Mouse (Mus musculus) embryonic facial prominence, embryonic 13.5 days (tissue): ENCODE results near the gene Adipor2. TPM values are rescaled to one million over a fixed set of nuclear protein-coding genes. Genes with fewer than 3 reads are reported as not detected.
A peak's percentile ranks its signal among the peaks of the same experiment; 100 is the strongest.
"Not testable (repeated sequence)": the region's sequence is repeated elsewhere in the genome, so short reads cannot be mapped to it uniquely, and the experiment has no call there.

Source experiments
- ATAC-seq: fragments of 200-750 bp; cut with Nextera tagmentation; 2 replicates; pipeline ENCODE4 v1.8.0; 2017; ENCODE audit warnings: low read depth; ENCODE audit not compliant: insufficient number of reproducible peaks, insufficient read depth, low FRiP score, low TSS enrichment
- H3K27ac ChIP-seq: fragments of 300-500 bp; sonication (generic); 2 replicates; pipeline ENCODE4 v1.5.1; 2015; ENCODE audit warnings: moderate library complexity, mild to moderate bottlenecking, inconsistent platforms
- H3K27me3 ChIP-seq: fragments of 300-500 bp; sonication (generic); 2 replicates; pipeline ENCODE4 v1.6.1; 2015; ENCODE audit warnings: mild to moderate bottlenecking, inconsistent platforms
- H3K36me3 ChIP-seq: fragments of 300-500 bp; sonication (generic); 2 replicates; pipeline ENCODE4 v1.6.1; 2015; ENCODE audit warnings: mild to moderate bottlenecking, inconsistent platforms
- H3K4me1 ChIP-seq: fragments of 300-500 bp; sonication (generic); 2 replicates; pipeline ENCODE4 v1.6.1; 2015; ENCODE audit warnings: inconsistent platforms
- H3K4me2 ChIP-seq: fragments of 300-500 bp; sonication (generic); 2 replicates; pipeline ENCODE4 v1.6.1; 2015; ENCODE audit warnings: moderate library complexity, mild to moderate bottlenecking, inconsistent platforms
- H3K4me3 ChIP-seq: fragments of 300-500 bp; sonication (generic); 2 replicates; pipeline ENCODE4 v1.5.1; 2015; ENCODE audit warnings: mild to moderate bottlenecking, inconsistent platforms
- H3K9ac ChIP-seq: fragments of 300-500 bp; sonication (generic); 2 replicates; pipeline ENCODE4 v1.6.1; 2015; ENCODE audit warnings: mild to moderate bottlenecking, inconsistent platforms
- H3K9me3 ChIP-seq: fragments of 300-500 bp; sonication (generic); 2 replicates; pipeline ENCODE4 v1.6.1; 2016; ENCODE audit warnings: inconsistent platforms
- WGBS: fragments of 180-500 bp; shearing (Covaris S2); methylation state at CpG from one replicate; pipeline ENCODE4 v1.1.7; 2015; ENCODE audit warnings: mixed read lengths; 5-methylcytosine and 5-hydroxymethylcytosine counted together
- polyA plus RNA-seq: library from polyadenylated mRNA; unstranded; fragments of >200 nt; fragmentation: Nextera tagmentation; extraction: Ambion mirVana; gene quantifications from 2 replicates; pipeline ENCODE4 v1.2.1, GENCODE M21; 2015

Gene Adipor2
- polyA plus RNA-seq, 1 experiment from 2014 or later: 32.4 TPM

GRCm38 (mm10) chr6:119386821-119387220, 30.7 kb downstream of the Adipor2 start:
- no peak overlapping the region for H3K9ac ChIP-seq
- WGBS: 92% methylated on average over 1 of the region's 1 CpGs
- peaks cover 14% of the 10 kb centered on the region for H3K4me1 ChIP-seq
- H3K4me2 ChIP-seq: peak overlapping the region; percentile 73
- H3K9me3 ChIP-seq: no peaks in the 10 kb centered on the region
- H3K27ac ChIP-seq: no peak overlapping the region
- no peaks in the 10 kb centered on the region for H3K27me3 ChIP-seq
- peak overlapping the region; percentile 82; the same call in 1 of the 2 replicates for H3K4me3 ChIP-seq
- H3K36me3 ChIP-seq: no peaks in the 10 kb centered on the region
- no peak for ATAC-seq

- no peaks in the 10 kb centered on the region for H3K27me3 ChIP-seq
- no peak overlapping the region for H3K4me2 ChIP-seq
- H3K9me3 ChIP-seq: no peaks in the 10 kb centered on the region
- peaks cover 14% of the 10 kb centered on the region for H3K4me1 ChIP-seq
- no peak overlapping the region for H3K4me3 ChIP-seq
- no peak overlapping the region for H3K27ac ChIP-seq
- WGBS: 80% methylated on average over 4 of the region's 4 CpGs
- no peak overlapping the region for H3K9ac ChIP-seq
- no peak for ATAC-seq
- H3K36me3 ChIP-seq: no peaks in the 10 kb centered on the region
These were observed 31.1 kb downstream of the Adipor2 start for GRCm38 (mm10) chr6:119386421-119386820.

DNA sequence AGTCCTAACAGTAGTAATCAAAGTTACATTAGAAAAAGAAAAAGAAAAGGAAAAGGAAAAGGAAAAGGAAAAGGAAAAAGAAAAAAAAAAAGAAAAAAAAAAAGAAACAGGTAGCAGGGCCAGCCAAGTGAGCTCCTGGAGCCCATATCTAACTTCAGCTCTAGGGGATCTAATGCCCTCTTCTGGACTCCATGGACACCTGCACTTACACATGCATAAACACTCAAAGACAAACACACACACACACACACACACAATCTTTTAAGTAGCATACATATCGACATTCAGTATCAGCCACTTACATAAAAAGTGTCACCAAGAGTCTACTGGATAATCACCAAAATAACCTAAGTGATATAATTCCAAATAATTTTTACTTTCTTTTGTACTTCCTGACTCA, 31.8 kb downstream of the Adipor2 start:
- Histone ChIP-seq H3K27me3 (no peaks in the 10 kb centered on the region), H3K9me3 (no peaks in the 10 kb centered on the region), H3K4me2 (no peak overlapping the region), H3K36me3 (no peaks in the 10 kb centered on the region), H3K9ac (no peak overlapping the region), H3K27ac (no peak overlapping the region), H3K4me1 (peaks cover 14% of the 10 kb centered on the region), H3K4me3 (no peak overlapping the region)
- WGBS: 93% methylated on average over 1 of the region's 1 CpGs
- ATAC-seq: no peak

- H3K9ac ChIP-seq: no peak overlapping the region
- no peak overlapping the region for H3K4me2 ChIP-seq
- H3K36me3 ChIP-seq: no peaks in the 10 kb centered on the region
- no peaks in the 10 kb centered on the region for H3K27me3 ChIP-seq
- no peak overlapping the region for H3K27ac ChIP-seq
- H3K4me1 ChIP-seq: 0 out of 2 replicates have a peak, but pooled peaks cover 3% of the 10 kb centered on the region
- whole genome bisulfite sequencing: 67% methylated on average over 1 of the region's 1 CpGs
- no peak overlapping the region for H3K4me3 ChIP-seq
- no peaks in the 10 kb centered on the region for H3K9me3 ChIP-seq
- ATAC-seq: no peak
These were observed 38.9 kb downstream of the Adipor2 start for GRCm38 (mm10) chr6:119378631-119379030.

DNA sequence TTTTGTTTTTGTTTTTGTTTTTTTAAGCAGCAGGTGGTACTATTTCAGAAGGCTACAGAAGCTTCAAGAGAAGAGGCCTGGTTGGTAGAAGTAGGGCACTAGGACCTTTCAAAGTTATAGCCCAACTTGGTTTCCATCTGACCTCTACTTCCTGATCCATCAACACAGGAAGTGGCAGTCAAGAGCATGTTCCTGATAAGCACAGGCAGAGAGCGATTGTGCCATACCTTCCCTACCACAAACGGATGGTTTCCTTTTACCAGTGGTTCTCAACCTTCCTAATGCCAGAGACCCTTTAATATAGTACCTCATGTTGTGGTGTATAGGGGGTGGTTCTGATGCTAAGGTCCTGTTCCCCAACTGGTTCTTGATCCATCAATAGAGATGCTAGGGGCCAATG, 39.9 kb downstream of the Adipor2 start:
- H3K4me2 ChIP-seq: no peak overlapping the region

DNA sequence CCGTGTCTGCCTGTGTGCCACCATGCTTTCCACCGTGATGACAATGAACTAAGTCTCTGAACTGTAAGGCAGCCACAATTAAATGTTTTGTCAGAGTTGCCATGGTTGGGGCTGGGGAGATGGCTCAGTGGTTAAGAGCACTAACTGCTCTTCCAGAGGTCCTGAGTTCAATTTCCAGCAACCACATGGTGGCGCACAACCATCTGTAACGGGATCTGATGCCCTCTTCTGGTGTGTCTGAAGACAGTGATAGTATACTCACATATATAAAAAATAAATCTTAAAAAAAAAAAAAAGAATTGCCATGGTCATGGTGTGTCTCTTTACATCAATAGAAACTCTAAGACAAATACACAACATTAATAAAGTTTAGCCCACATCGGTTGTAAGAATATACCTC, 42.5 kb downstream of the Adipor2 start:
- Histone ChIP-seq H3K36me3 (no peaks in the 10 kb centered on the region), H3K4me3 (no peak overlapping the region), H3K4me2 (no peak overlapping the region), H3K27ac (no peak overlapping the region), H3K9me3 (no peaks in the 10 kb centered on the region), H3K27me3 (no peaks in the 10 kb centered on the region), H3K9ac (no peak overlapping the region), H3K4me1 (0 out of 2 replicates have a peak, but pooled peaks cover 3% of the 10 kb centered on the region)
- no peak for ATAC-seq
- WGBS: 77% methylated on average over 5 of the region's 5 CpGs

More for the DNA sequence above, 39.9 kb downstream of the Adipor2 start:
- no peaks in the 10 kb centered on the region for H3K27me3 ChIP-seq
- 59% methylated on average over 2 of the region's 2 CpGs for WGBS
- ATAC-seq: no peak
- H3K9me3 ChIP-seq: no peaks in the 10 kb centered on the region
- H3K9ac ChIP-seq: no peak overlapping the region
- H3K4me3 ChIP-seq: no peak overlapping the region
- H3K4me1 ChIP-seq: 0 out of 2 replicates have a peak, but pooled peaks cover 3% of the 10 kb centered on the region
- no peak overlapping the region for H3K27ac ChIP-seq
- H3K36me3 ChIP-seq: no peaks in the 10 kb centered on the region

DNA sequence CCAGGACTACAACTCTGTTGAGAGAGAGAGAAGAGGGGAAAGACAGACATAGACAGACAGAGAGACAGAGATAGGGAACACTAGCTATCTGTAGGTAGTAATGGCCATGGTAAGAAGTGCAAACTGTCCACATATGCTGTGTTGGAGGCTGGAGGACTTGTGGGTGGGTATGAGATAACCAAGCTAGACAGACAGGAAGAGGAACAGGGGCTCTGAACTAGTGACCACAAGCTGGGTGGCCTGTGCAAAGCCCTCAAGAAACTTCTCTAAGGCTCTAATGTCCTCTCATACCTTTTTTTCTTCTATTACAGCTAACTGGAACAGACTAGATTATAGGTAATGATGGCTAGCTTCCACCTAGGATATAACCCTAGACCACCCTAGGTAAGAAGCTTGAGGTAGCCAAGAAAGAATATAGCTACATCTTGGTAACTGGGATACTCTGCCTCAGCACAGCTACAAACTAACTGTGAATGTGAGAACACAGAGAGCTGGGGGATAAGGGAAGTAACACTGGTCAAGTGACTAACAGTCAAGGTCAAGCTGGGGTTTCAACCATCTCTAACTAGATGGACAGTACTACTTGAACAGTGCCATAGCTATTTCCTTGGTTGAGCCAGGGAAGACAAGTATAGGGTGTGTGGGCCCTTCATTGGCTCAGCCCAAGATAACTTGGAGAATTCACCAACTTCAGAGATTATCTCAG, 44.4 kb downstream of the Adipor2 start:
- Histone ChIP-seq H3K9ac (no peak overlapping the region), H3K27me3 (no peaks in the 10 kb centered on the region)

DNA sequence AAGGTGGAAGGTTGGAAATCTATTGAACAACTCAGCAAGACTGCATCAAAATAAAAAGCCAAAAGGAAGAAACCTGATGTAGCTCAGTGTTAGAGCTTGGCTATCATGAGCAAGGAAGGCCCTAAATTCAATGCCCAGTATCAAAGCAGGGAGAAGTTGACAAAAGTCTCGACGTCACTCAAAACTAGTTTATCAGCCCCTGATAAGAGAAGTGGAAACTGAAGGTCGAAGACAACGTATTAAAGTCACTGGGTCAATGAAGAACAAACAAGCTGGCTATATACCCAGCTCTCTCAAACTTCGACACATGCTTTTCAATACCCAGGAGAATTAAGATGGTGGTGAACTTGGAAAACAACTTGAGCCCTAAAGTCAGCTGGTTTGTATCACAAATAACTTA, 45.3 kb downstream of the Adipor2 start:
- no peak overlapping the region for H3K4me3 ChIP-seq
- H3K9ac ChIP-seq: no peak overlapping the region
- H3K4me2 ChIP-seq: no peak overlapping the region
- no peaks in the 10 kb centered on the region for H3K27me3 ChIP-seq
- peaks cover 20% of the 10 kb centered on the region for H3K36me3 ChIP-seq
- ATAC-seq: no peak
- no peak overlapping the region for H3K27ac ChIP-seq
- no peaks in the 10 kb centered on the region for H3K4me1 ChIP-seq
- H3K9me3 ChIP-seq: no peaks in the 10 kb centered on the region
- WGBS: 91% methylated on average over 5 of the region's 5 CpGs

More for the DNA sequence above, 44.4 kb downstream of the Adipor2 start:
- Histone ChIP-seq H3K27ac (no peak overlapping the region), H3K4me1 (0 out of 2 replicates have a peak, but pooled peaks cover 3% of the 10 kb centered on the region), H3K36me3 (peaks cover 13% of the 10 kb centered on the region; the same call in 1 of the 2 replicates), H3K4me2 (no peak overlapping the region), H3K4me3 (no peak overlapping the region), H3K9me3 (no peaks in the 10 kb centered on the region)
- ATAC-seq: no peak

DNA sequence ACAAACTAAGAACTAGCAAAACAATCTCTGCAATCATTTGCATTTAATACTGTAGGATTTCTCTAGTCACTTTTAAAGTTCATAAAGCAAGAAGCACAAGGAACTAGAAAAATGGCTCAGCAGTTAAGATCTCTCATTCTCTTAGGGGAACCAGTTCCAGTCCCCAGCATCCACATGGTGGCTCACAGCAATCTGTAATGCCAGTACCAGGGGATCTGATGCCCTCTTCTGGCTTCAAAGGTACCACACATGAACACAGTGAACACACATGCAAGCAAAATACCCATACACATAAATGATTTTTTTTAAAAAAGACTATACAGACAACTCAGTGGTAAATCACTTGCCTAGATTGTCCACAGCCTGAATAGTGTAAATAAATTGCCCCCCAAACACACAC, 45.9 kb downstream of the Adipor2 start:
- Histone ChIP-seq H3K27me3 (no peaks in the 10 kb centered on the region), H3K4me1 (no peaks in the 10 kb centered on the region), H3K27ac (no peak overlapping the region), H3K4me2 (no peak overlapping the region), H3K36me3 (peaks cover 23% of the 10 kb centered on the region), H3K9ac (no peak overlapping the region), H3K4me3 (no peak overlapping the region), H3K9me3 (no peaks in the 10 kb centered on the region)
- no peak for ATAC-seq

DNA sequence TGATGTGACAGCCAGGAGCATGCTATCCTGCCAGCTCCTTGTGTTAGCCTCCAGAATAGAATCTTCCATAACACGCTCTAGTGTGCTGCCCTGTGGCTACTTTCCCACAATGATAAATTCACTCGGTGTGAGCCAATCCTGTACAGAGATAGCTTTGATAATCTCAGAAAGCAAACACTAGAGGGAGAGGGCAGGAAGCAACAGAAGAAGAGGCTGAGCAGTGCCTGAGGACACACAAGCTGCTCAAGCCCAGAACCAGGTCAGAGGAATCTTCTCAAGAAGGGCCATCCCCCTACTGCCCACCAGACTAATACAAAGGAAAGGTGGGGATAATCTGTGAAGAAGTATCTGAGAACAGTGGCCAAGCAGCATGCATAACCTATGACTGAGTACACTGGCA, 50.1 kb downstream of the Adipor2 start:
- no peak overlapping the region for H3K27ac ChIP-seq
- no peaks in the 10 kb centered on the region for H3K9me3 ChIP-seq
- no peak overlapping the region for H3K4me2 ChIP-seq
- ATAC-seq: no peak
- H3K4me1 ChIP-seq: no peaks in the 10 kb centered on the region
- H3K36me3 ChIP-seq: peaks cover 55% of the 10 kb centered on the region
- H3K9ac ChIP-seq: no peak overlapping the region
- no peak overlapping the region for H3K4me3 ChIP-seq
- WGBS: 82% methylated on average over 2 of the region's 2 CpGs
- no peaks in the 10 kb centered on the region for H3K27me3 ChIP-seq

- 84% methylated on average over 4 of the region's 4 CpGs for WGBS
- not testable (repeated sequence) for ATAC-seq, H3K27ac ChIP-seq, H3K4me2 ChIP-seq, H3K4me1 ChIP-seq, H3K27me3 ChIP-seq, H3K4me3 ChIP-seq, H3K9me3 ChIP-seq, H3K9ac ChIP-seq
- peaks cover 57% of the 10 kb centered on the region for H3K36me3 ChIP-seq
These were observed 50.7 kb downstream of the Adipor2 start for GRCm38 (mm10) chr6:119366800-119367199.

DNA sequence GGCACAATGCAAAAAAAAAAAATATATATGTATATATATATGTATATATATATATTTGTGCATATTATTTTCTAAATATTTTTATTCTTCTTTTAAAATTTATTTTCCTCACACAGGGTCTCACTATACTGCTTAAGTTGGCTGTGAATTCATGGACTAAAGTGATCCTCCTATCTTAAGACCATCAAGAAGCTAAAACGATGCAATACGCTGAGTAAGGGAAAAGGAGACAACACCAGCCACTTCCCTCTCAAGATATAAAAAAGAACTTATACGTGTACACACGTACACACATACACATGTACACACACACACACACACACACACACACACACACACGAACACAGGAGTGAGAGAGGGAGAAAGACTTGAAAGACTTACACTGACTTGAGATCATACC, 53.9 kb downstream of the Adipor2 start:
- no peak overlapping the region for H3K9ac ChIP-seq
- 88% methylated on average over 5 of the region's 5 CpGs for WGBS
- no peaks in the 10 kb centered on the region for H3K4me1 ChIP-seq
- peaks cover 63% of the 10 kb centered on the region for H3K36me3 ChIP-seq
- H3K4me2 ChIP-seq: no peak overlapping the region
- H3K4me3 ChIP-seq: no peak overlapping the region
- no peak for ATAC-seq
- no peaks in the 10 kb centered on the region for H3K9me3 ChIP-seq
- no peak overlapping the region for H3K27ac ChIP-seq
- H3K27me3 ChIP-seq: no peaks in the 10 kb centered on the region
